Mouse (Mus musculus) myocyte (in vitro differentiated cells): ENCODE measurements around the gene Vamp8.

Source experiments
- E2F4 ChIP-seq: IDR thresholded peaks from one replicate; pipeline ENCODE4 v1.6.1; 2011; ENCODE audit warnings: mild to moderate bottlenecking, control low read depth, moderate library complexity; ENCODE audit not compliant: insufficient read depth
- MYOD1 ChIP-seq, 3 experiments: IDR thresholded peaks; one replicate each; pipeline ENCODE4 v1.6.1; 2011; ENCODE audit warnings: control low read depth in 2 of 3, low read depth in 2 of 3, mild to moderate bottlenecking in 2 of 3, moderate library complexity in 1 of 3; ENCODE audit not compliant: insufficient read length in 2 of 3, control insufficient read depth in 1 of 3
- POLR2A ChIP-seq: IDR thresholded peaks from one replicate; pipeline ENCODE4 v1.6.1; 2011; ENCODE audit warnings: low read depth, mild to moderate bottlenecking, control low read depth, moderate library complexity; ENCODE audit not compliant: insufficient read length

- TF ChIP-seq POLR2A (no peak), E2F4 (no peak), MYOD1 (IDR thresholded peaks at IDR 0.05; ENCODE audit: control insufficient read depth in 1 of 3, insufficient read length in 2 of 3, low read depth in 2 of 3) (no peak)
These were observed 33.1 kb downstream of the Vamp8 start for GRCm38 (mm10) chr6:72357164-72358079.
